Mouse (Mus musculus) limb, embryonic 11.5 days (tissue): Measurements from ENCODE around the gene Scgb1b15. TPM values are rescaled to one million over a fixed set of nuclear protein-coding genes. Genes with fewer than 3 reads are reported as not detected.
"Not testable (repeated sequence)": the region's sequence is repeated elsewhere in the genome, so short reads cannot be mapped to it uniquely, and the experiment has no call there.

Experiments used
- ATAC-seq: fragments of 200-750 bp; cut with Nextera tagmentation; 2 replicates; pipeline ENCODE4 v1.8.0; 2017; ENCODE audit warnings: low read depth; ENCODE audit not compliant: insufficient number of reproducible peaks, low FRiP score, low TSS enrichment
- DNase-seq: peaks from one replicate; pipeline ENCODE4 v3.0.0-alpha.2; 2015; ENCODE audit warnings: low spot score
- H3K27ac ChIP-seq: fragments of 300-500 bp; sonication (generic); replicated peaks from 2 replicates; pipeline ENCODE4 v1.5.1; 2014; ENCODE audit warnings: low read depth, mild to moderate bottlenecking, low read length
- H3K27me3 ChIP-seq: fragments of 300-500 bp; sonication (generic); 2 replicates; pipeline ENCODE4 v1.6.1; 2014; ENCODE audit warnings: mild to moderate bottlenecking, low read length, mixed read lengths; ENCODE audit not compliant: control insufficient read depth, insufficient read depth
- H3K36me3 ChIP-seq: fragments of 300-500 bp; sonication (generic); 2 replicates; pipeline ENCODE4 v1.6.1; 2014; ENCODE audit warnings: mild to moderate bottlenecking, low read length, moderate library complexity, mixed read lengths; ENCODE audit not compliant: control insufficient read depth, insufficient read depth
- H3K4me1 ChIP-seq: fragments of 300-500 bp; sonication (generic); 2 replicates; pipeline ENCODE4 v1.6.1; 2014; ENCODE audit warnings: low read length, mixed read lengths; ENCODE audit not compliant: control insufficient read depth, insufficient read depth
- H3K4me2 ChIP-seq: fragments of 300-500 bp; sonication (generic); 2 replicates; pipeline ENCODE4 v1.6.1; 2014; ENCODE audit warnings: low read depth, mild to moderate bottlenecking, moderate library complexity; ENCODE audit not compliant: severe bottlenecking
- H3K4me3 ChIP-seq: fragments of 300-500 bp; sonication (generic); 2 replicates; pipeline ENCODE4 v1.5.1; 2014; ENCODE audit warnings: low read depth, low read length
- H3K9ac ChIP-seq: fragments of 300-500 bp; sonication (generic); 2 replicates; pipeline ENCODE4 v1.6.1; 2014; ENCODE audit warnings: mild to moderate bottlenecking, low read length
- H3K9me3 ChIP-seq: fragments of 300-500 bp; sonication (generic); 2 replicates; pipeline ENCODE4 v1.6.1; 2016; ENCODE audit warnings: low read length; ENCODE audit not compliant: control insufficient read depth
- polyA plus RNA-seq: library from polyadenylated mRNA; unstranded; fragments of >200 nt; fragmentation: Nextera tagmentation; extraction: Ambion mirVana; gene quantifications from 2 replicates; pipeline ENCODE4 v1.2.1, GENCODE M21; 2014

Gene Scgb1b15
- polyA plus RNA-seq = not detected in 2 replicates

DNA sequence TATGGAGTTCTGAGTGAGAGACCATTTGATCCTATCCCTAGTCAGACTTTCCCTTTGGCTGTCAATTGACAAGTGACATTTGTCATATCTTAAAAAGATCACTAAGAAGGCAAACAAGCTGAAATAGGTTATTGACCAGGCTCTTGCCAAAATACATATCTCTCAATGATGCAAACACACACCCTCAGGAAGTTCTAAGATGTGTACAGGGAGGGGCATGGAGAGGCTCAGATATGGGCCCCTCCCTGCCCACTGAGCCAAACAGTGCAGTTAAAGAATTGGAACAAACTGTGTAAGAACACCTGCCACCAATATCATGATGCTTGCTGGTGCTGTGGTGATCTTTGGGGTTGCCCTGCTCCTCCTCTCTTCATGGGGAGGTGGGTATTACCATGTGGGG, at the start of gene Scgb1b15:
Scgb1b15 (plus strand) TSS at position 301 of the 400 bp plus-strand sequence.
- H3K4me3 ChIP-seq, ATAC-seq, H3K9me3 ChIP-seq, H3K36me3 ChIP-seq, H3K27me3 ChIP-seq, H3K27ac ChIP-seq, H3K9ac ChIP-seq, DNase-seq, H3K4me2 ChIP-seq, H3K4me1 ChIP-seq: not testable (repeated sequence)

DNA sequence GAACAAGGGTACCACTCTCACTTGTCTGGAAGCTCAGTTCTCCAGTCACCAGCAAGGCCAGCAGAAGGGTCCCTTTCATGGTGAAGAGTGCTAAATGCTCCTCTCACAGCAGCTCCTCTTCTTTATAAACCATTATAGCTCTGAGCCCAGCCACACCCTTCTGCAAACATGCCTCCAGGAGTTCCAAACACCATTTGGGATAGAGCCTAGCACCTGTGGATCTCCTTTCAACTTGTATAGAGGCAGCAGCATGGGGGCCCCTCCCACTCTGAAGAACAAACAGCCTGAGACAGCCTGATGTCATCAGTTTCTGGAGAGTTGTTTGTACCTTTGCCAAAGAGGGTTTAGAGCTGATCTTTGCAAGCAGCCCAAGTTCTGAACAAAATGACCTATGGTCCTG, 6.8 kb upstream of the Scgb1b15 start, which contains the start of gene Scgb2b15:
Scgb2b15 (minus strand) TSS at position 101 of the 400 bp plus-strand sequence.
- not testable (repeated sequence) for DNase-seq, H3K4me2 ChIP-seq, H3K4me3 ChIP-seq, H3K36me3 ChIP-seq, H3K9me3 ChIP-seq, H3K27ac ChIP-seq, ATAC-seq, H3K27me3 ChIP-seq, H3K9ac ChIP-seq, H3K4me1 ChIP-seq

Other genes starting within 250 kb of the Scgb1b15 start
- not detected in 2 replicates for gene Scgb2b15, start 6.9 kb upstream of the Scgb1b15 start, polyA plus RNA-seq
- not detected in 2 replicates for gene Scgb2b17, start 220.0 kb downstream of the Scgb1b15 start, polyA plus RNA-seq
- gene Scgb1b17, start 226.9 kb downstream of the Scgb1b15 start, polyA plus RNA-seq = not detected in 2 replicates